Mouse (Mus musculus): Measurements from ENCODE around the gene Mei1.

Mei1 gene

GRCm38 (mm10) chr15:82175091-82175490 lies 105.3 kb downstream of the Mei1 start:
- in situ Hi-C loops (cut with MseI, MboI), result no loop called here
